Mouse (Mus musculus): ENCODE results near the gene Fam234b. TPM values are rescaled to one million over a fixed set of nuclear protein-coding genes. Genes with fewer than 3 reads are reported as not detected.

Fam234b gene
- polyA plus RNA-seq, 1 experiment from 2014 or later, result 21.7 TPM

DNA sequence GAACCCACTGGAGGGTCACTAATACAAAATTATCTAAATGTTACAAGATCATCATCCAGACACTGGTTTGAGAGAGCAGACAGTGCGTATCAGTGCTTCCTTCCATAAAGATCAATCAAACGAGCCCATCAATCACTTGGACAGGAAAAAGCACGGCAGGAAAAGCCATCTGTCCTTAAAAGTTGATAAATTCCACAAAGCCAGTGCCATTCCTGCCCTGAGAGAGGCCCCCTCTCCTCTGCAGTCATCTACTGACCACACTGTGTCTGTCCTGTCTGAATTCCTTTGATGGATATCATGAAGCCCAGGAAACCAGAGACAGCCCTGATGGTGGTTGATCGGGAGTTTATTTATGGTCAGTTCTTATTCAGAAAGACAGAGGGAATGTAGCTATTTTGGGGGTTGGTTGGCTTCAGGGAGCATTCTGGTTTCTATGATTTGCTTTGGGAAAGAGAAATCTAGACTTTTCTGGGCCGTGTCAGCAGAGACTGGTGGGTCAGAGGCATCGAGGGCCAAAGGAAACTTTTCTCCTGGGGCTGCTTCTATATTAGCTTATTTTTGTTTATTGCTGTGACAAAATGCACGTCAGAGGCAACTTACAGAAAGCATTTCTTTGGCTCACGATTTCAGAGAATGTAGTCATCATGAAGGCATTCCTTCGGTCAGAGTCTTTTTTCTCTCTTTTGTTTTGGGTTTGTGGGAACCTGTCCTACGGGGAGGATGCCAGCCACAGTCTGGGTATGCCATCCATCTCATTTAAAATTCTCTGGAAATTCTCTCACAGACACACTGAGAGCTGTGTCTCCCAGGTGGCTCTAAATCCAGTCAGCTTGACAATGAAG, 10.5 kb upstream of the Fam234b start:
- no peaks in the 10 kb centered on the region for H3K9me3 ChIP-seq (replicated peaks)

GRCm38 (mm10) chr6:135188629-135189028, 9.1 kb upstream of the Fam234b start:
- H3K4me1 ChIP-seq, result peaks cover 24% of the 10 kb centered on the region
- H3K27me3 ChIP-seq (ENCODE audit: low read depth, poor library complexity, severe bottlenecking), result 0 out of 2 replicates have a peak, but pooled peaks cover under 1% of the 10 kb centered on the region
- H3K36me3 ChIP-seq, result no peaks in the 10 kb centered on the region
- H3K9me3 ChIP-seq (replicated peaks), result no peaks in the 10 kb centered on the region
- no peak overlapping the region for H3K4me3 ChIP-seq
- DNase-seq (ENCODE audit: low spot score), result no peak
- H3K27ac ChIP-seq (replicated peaks), result no peak overlapping the region
- 79% methylated on average over 4 of the region's 4 CpGs for WGBS

More for the DNA sequence above, 10.5 kb upstream of the Fam234b start:
- Histone ChIP-seq H3K27ac (replicated peaks) (no peak overlapping the region), H3K4me3 (no peak overlapping the region), H3K36me3 (no peaks in the 10 kb centered on the region), H3K4me1 (peaks cover 13% of the 10 kb centered on the region), H3K27me3 (ENCODE audit: low read depth, poor library complexity, severe bottlenecking) (0 out of 2 replicates have a peak, but pooled peaks cover 4% of the 10 kb centered on the region)
- 81% methylated on average over 10 of the region's 10 CpGs for WGBS
- DNase-seq (ENCODE audit: low spot score), result no peak

DNA sequence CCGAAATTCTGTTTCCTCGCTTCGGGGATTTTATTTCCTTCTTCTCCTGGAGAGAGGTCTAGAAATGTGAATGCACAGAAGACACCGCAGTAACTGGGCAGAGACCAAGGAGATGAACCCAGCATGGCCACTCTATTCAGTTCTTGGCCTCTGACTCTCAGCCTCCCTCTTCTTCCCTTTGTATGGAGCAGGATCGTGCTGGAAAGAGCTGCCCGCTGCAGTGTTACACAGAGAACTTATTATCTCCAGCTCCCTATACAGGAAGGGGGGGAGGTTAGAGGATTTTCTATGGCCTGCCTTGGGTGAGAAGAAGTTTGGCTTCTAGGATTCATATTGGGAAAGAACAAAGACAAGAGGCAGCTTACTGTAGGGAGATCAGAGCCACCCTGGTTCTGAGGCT, 7.7 kb upstream of the Fam234b start:
- no peaks in the 10 kb centered on the region for H3K36me3 ChIP-seq
- peaks cover 30% of the 10 kb centered on the region for H3K4me1 ChIP-seq
- H3K9me3 ChIP-seq (replicated peaks), result no peaks in the 10 kb centered on the region
- WGBS, result 63% methylated on average over 6 of the region's 6 CpGs
- H3K27ac ChIP-seq (replicated peaks), result 0 out of 2 replicates have a peak overlapping the region, but pooled peaks have one; percentile 6
- DNase-seq (ENCODE audit: low spot score), result no peak
- peaks cover 14% of the 10 kb centered on the region; the same call in 1 of the 2 replicates for H3K27me3 ChIP-seq (ENCODE audit: low read depth, poor library complexity, severe bottlenecking)
- no peak overlapping the region for H3K4me3 ChIP-seq

- WGBS, result 96% methylated on average over 1 of the region's 1 CpGs
- Histone ChIP-seq H3K4me1 (peaks cover 30% of the 10 kb centered on the region), H3K27me3 (ENCODE audit: low read depth, poor library complexity, severe bottlenecking) (peaks cover 31% of the 10 kb centered on the region), H3K36me3 (no peaks in the 10 kb centered on the region), H3K4me3 (no peak overlapping the region), H3K9me3 (replicated peaks) (no peaks in the 10 kb centered on the region), H3K27ac (replicated peaks) (no peak overlapping the region)
- no peak for DNase-seq (ENCODE audit: low spot score)
Observed at GRCm38 (mm10) chr6:135191906-135192305, 5.9 kb upstream of the Fam234b start.

GRCm38 (mm10) chr6:135192993-135193392, 4.8 kb upstream of the Fam234b start:
- peaks cover 31% of the 10 kb centered on the region for H3K4me1 ChIP-seq
- peak overlapping the region; percentile 39; the same call in 1 of the 2 replicates for H3K27ac ChIP-seq (replicated peaks)
- DNase-seq (ENCODE audit: low spot score), result no peak
- H3K36me3 ChIP-seq, result no peaks in the 10 kb centered on the region
- peaks cover 39% of the 10 kb centered on the region for H3K27me3 ChIP-seq (ENCODE audit: low read depth, poor library complexity, severe bottlenecking)
- H3K9me3 ChIP-seq (replicated peaks), result no peaks in the 10 kb centered on the region
- 75% methylated on average over 8 of the region's 8 CpGs for WGBS
- no peak overlapping the region for H3K4me3 ChIP-seq

- Histone ChIP-seq H3K9me3 (replicated peaks) (no peaks in the 10 kb centered on the region), H3K4me1 (peaks cover 36% of the 10 kb centered on the region), H3K27ac (replicated peaks) (no peak overlapping the region), H3K4me3 (no peak overlapping the region), H3K27me3 (ENCODE audit: low read depth, poor library complexity, severe bottlenecking) (peaks cover 39% of the 10 kb centered on the region), H3K36me3 (no peaks in the 10 kb centered on the region)
- 30% methylated on average over 4 of the region's 4 CpGs for WGBS
- DNase-seq (ENCODE audit: low spot score), result no peak
Observed at GRCm38 (mm10) chr6:135193733-135194132, 4.0 kb upstream of the Fam234b start.

GRCm38 (mm10) chr6:135194907-135195306, 2.9 kb upstream of the Fam234b start:
- Histone ChIP-seq H3K4me3 (no peak overlapping the region), H3K9me3 (replicated peaks) (no peaks in the 10 kb centered on the region), H3K36me3 (no peaks in the 10 kb centered on the region), H3K27ac (replicated peaks) (no peak overlapping the region), H3K27me3 (ENCODE audit: low read depth, poor library complexity, severe bottlenecking) (peaks cover 39% of the 10 kb centered on the region), H3K4me1 (peaks cover 36% of the 10 kb centered on the region)
- 81% methylated on average over 4 of the region's 4 CpGs for WGBS
- no peak for DNase-seq (ENCODE audit: low spot score)

DNA sequence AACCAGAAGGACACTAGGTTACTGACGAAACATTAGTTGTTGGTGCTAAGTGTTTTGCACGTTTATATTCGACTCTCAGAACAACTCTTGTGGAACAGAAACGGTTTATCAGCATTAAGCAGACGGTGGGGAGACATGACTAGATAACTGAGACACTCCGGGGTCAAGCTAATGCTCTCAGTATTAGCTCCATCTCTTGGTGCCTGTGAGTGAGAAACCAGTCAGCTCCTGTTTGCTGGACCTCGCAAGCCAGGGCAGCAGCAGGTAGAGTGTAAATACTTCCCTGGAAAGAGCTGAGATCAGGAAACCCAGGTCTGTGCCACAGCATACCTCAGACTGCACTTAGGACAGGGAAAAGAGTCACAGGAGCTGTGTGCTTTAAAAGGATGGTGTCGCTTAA, 1.1 kb upstream of the Fam234b start:
- Histone ChIP-seq H3K9me3 (replicated peaks) (no peaks in the 10 kb centered on the region), H3K4me3 (no peak overlapping the region), H3K27me3 (ENCODE audit: low read depth, poor library complexity, severe bottlenecking) (peaks cover 39% of the 10 kb centered on the region), H3K4me1 (peaks cover 28% of the 10 kb centered on the region), H3K36me3 (no peaks in the 10 kb centered on the region), H3K27ac (replicated peaks) (no peak overlapping the region)
- WGBS, result 82% methylated on average over 8 of the region's 8 CpGs
- no peak for DNase-seq (ENCODE audit: low spot score)

GRCm38 (mm10) chr6:135197446-135197845, 331 bp upstream of the Fam234b start:
- 19% methylated on average over 7 of the region's 7 CpGs for WGBS
- Histone ChIP-seq H3K27ac (replicated peaks) (peak overlapping the region; percentile 92), H3K36me3 (no peaks in the 10 kb centered on the region), H3K27me3 (ENCODE audit: low read depth, poor library complexity, severe bottlenecking) (peaks cover 39% of the 10 kb centered on the region), H3K4me1 (peaks cover 28% of the 10 kb centered on the region), H3K4me3 (peak overlapping the region; percentile 85), H3K9me3 (replicated peaks) (no peaks in the 10 kb centered on the region)
- no peak for DNase-seq (ENCODE audit: low spot score)

DNA sequence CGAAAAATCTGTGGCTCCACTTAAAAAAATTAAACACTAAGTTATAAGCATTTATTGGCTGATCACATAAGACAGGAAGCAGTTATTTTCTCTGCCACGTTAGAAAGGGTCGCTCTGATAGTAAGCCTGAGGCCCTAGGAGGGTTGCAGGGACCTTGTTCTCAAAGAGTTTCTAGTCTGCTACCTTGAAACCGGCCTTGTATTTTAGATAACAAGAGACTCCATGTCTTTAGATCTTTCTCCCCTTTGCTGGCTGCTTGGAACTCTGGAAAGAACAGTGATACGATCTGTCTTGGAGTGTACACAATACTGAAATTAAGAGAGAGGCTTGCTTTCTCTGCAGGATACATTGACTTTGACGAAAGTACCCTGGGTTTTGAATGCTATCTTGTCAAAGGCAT, 949 bp downstream of the Fam234b start:
- DNase-seq (ENCODE audit: low spot score), result no peak
- Histone ChIP-seq H3K36me3 (no peaks in the 10 kb centered on the region), H3K27ac (replicated peaks) (no peak overlapping the region), H3K27me3 (ENCODE audit: low read depth, poor library complexity, severe bottlenecking) (peaks cover 37% of the 10 kb centered on the region), H3K4me1 (peaks cover 19% of the 10 kb centered on the region), H3K9me3 (replicated peaks) (no peaks in the 10 kb centered on the region), H3K4me3 (peak overlapping the region; percentile 85)
- WGBS, result 52% methylated on average over 6 of the region's 6 CpGs

DNA sequence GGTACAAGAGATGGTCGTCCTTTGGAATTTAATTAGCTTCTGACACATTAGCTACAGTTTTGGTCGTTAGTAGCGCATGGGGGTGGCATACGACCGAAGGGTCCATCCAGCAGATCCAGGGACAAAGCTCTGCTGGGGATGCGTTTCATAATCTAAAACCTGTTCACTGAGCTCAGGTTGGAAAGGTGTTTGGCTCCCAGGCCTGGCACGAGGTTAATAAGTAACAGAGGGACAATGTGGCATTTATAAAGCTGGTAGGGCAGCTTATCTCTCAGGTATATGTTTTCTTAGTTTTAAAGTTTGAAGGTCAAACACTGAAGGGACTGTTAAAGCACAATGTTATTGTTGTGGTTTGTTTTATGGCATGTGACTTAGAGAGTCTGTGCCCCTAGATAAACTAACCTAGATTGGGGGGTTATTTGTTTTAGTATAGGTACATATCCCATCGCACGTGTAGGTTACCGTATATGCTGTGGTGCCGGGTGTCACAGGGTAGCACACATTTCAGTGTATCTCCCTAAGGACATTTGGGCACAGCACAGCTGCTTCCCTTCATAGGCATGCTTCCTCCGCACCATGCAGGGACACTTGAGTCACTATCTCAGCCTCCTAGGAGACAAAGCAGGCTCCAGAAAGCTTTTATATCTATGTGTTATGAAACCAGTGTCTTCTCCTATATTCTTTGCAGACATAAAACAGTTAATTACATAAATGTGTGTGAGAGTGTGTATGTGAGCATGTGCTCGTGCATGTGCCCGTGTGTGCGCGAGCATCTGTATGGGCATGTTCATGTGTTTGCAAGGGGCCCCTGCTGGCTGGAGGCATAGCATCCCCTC, 2.6 kb downstream of the Fam234b start:
- H3K27ac ChIP-seq (replicated peaks), result no peak overlapping the region
- H3K9me3 ChIP-seq (replicated peaks), result no peaks in the 10 kb centered on the region
- peaks cover 17% of the 10 kb centered on the region for H3K4me1 ChIP-seq
- no peaks in the 10 kb centered on the region for H3K36me3 ChIP-seq
- WGBS, result 92% methylated on average over 16 of the region's 16 CpGs
- no peak for DNase-seq (ENCODE audit: low spot score)
- H3K4me3 ChIP-seq, result no peak overlapping the region
- peaks cover 23% of the 10 kb centered on the region for H3K27me3 ChIP-seq (ENCODE audit: low read depth, poor library complexity, severe bottlenecking)

DNA sequence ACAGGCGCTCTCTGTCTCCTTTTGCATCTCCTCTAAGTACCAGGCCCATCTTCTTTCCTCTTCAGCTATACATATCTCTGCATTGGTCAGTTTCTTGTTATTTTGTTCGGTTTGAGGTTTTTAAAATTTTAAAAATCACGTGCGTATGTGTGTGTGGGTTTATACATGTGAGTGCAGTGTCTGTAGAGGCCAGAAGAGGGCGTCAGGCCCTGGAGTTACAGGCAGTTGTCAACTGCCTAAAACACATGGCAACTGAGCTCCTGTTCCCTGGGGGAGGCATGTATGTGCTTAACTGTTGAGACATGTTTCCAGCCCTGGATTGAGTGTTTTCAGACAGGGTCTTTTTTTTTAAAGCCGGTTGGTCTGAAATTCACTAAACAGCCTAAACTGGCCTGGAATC, 4.9 kb downstream of the Fam234b start:
- 88% methylated on average over 6 of the region's 6 CpGs for WGBS
- no peak for DNase-seq (ENCODE audit: low spot score)
- no peak overlapping the region for H3K4me3 ChIP-seq
- peaks cover under 1% of the 10 kb centered on the region; the same call in 1 of the 2 replicates for H3K27me3 ChIP-seq (ENCODE audit: low read depth, poor library complexity, severe bottlenecking)
- no peaks in the 10 kb centered on the region for H3K9me3 ChIP-seq (replicated peaks)
- no peaks in the 10 kb centered on the region for H3K36me3 ChIP-seq
- no peak overlapping the region for H3K27ac ChIP-seq (replicated peaks)
- H3K4me1 ChIP-seq, result peaks cover 27% of the 10 kb centered on the region

All from midbrain, embryonic 10.5 days (tissue).